Mouse (Mus musculus): Measurements from ENCODE around the gene Nedd4. TPM values are rescaled to one million over a fixed set of nuclear protein-coding genes. Genes with fewer than 3 reads are reported as not detected.
"Not testable (repeated sequence)": the region's sequence is repeated elsewhere in the genome, so short reads cannot be mapped to it uniquely, and the experiment has no call there.

The Nedd4 gene
- polyA plus RNA-seq, 1 experiment from 2014 or later = 704 TPM

GRCm38 (mm10) chr9:72656491-72656890 lies 5.7 kb upstream of the Nedd4 start:
- Histone ChIP-seq H3K27ac (no peak overlapping the region), H3K36me3 (no peaks in the 10 kb centered on the region), H3K9ac (no peak overlapping the region), H3K9me3 (replicated peaks) (no peaks in the 10 kb centered on the region), H3K4me2 (replicated peaks) (no peak overlapping the region), H3K4me1 (peaks cover 32% of the 10 kb centered on the region), H3K4me3 (no peak overlapping the region), H3K27me3 (no peaks in the 10 kb centered on the region)
- no peak for ATAC-seq (ENCODE audit: low FRiP score)
- WGBS = 18% methylated on average over 4 of the region's 4 CpGs

- no peaks in the 10 kb centered on the region for H3K27me3 ChIP-seq
- no peak overlapping the region for H3K27ac ChIP-seq
- no peaks in the 10 kb centered on the region for H3K9me3 ChIP-seq (replicated peaks)
- no peak for ATAC-seq (ENCODE audit: low FRiP score)
- peaks cover 32% of the 10 kb centered on the region for H3K4me1 ChIP-seq
- 21% methylated on average over 3 of the region's 3 CpGs for WGBS
- H3K9ac ChIP-seq = no peak overlapping the region
- H3K4me3 ChIP-seq = no peak overlapping the region
- H3K36me3 ChIP-seq = no peaks in the 10 kb centered on the region
- H3K4me2 ChIP-seq (replicated peaks) = no peak overlapping the region
These were observed 5.2 kb upstream of the Nedd4 start for GRCm38 (mm10) chr9:72656940-72657339.

GRCm38 (mm10) chr9:72657694-72658093 lies 4.5 kb upstream of the Nedd4 start:
- 77% methylated on average over 1 of the region's 1 CpGs for WGBS
- no peak overlapping the region for H3K27ac ChIP-seq
- no peak overlapping the region for H3K4me3 ChIP-seq
- no peaks in the 10 kb centered on the region for H3K36me3 ChIP-seq
- ATAC-seq (ENCODE audit: low FRiP score) = no peak
- H3K9me3 ChIP-seq (replicated peaks) = no peaks in the 10 kb centered on the region
- H3K27me3 ChIP-seq = no peaks in the 10 kb centered on the region
- H3K4me2 ChIP-seq (replicated peaks) = no peak overlapping the region
- peaks cover 26% of the 10 kb centered on the region for H3K4me1 ChIP-seq
- no peak overlapping the region for H3K9ac ChIP-seq

GRCm38 (mm10) chr9:72660139-72660538 lies 2.0 kb upstream of the Nedd4 start:
- Histone ChIP-seq H3K27me3 (no peaks in the 10 kb centered on the region), H3K27ac (no peak overlapping the region), H3K4me3 (no peak overlapping the region), H3K9ac (no peak overlapping the region), H3K4me1 (peaks cover 27% of the 10 kb centered on the region), H3K9me3 (replicated peaks) (no peaks in the 10 kb centered on the region), H3K36me3 (peaks cover 4% of the 10 kb centered on the region; the same call in 1 of the 2 replicates), H3K4me2 (replicated peaks) (no peak overlapping the region)
- ATAC-seq (ENCODE audit: low FRiP score) = no peak
- WGBS = 81% methylated on average over 4 of the region's 4 CpGs

GRCm38 (mm10) chr9:72660911-72661310 lies 1.2 kb upstream of the Nedd4 start:
- no peak overlapping the region for H3K4me3 ChIP-seq
- no peak for ATAC-seq (ENCODE audit: low FRiP score)
- H3K27me3 ChIP-seq = no peaks in the 10 kb centered on the region
- H3K27ac ChIP-seq = peak overlapping the region; percentile 99
- 71% methylated on average over 1 of the region's 1 CpGs for WGBS
- H3K9me3 ChIP-seq (replicated peaks) = no peaks in the 10 kb centered on the region
- peaks cover 28% of the 10 kb centered on the region for H3K4me1 ChIP-seq
- peaks cover 8% of the 10 kb centered on the region; the same call in 1 of the 2 replicates for H3K36me3 ChIP-seq
- H3K4me2 ChIP-seq (replicated peaks) = peak overlapping the region; percentile 93; the same call in 1 of the 2 replicates
- no peak overlapping the region for H3K9ac ChIP-seq

- no peaks in the 10 kb centered on the region for H3K9me3 ChIP-seq (replicated peaks)
- peak overlapping the region; percentile 100 for H3K9ac ChIP-seq
- WGBS = 1% methylated on average over 13 of the region's 13 CpGs
- no peak for ATAC-seq (ENCODE audit: low FRiP score)
- H3K4me2 ChIP-seq (replicated peaks) = peak overlapping the region; percentile 93
- no peaks in the 10 kb centered on the region for H3K27me3 ChIP-seq
- H3K36me3 ChIP-seq = peaks cover 12% of the 10 kb centered on the region; the same call in 1 of the 2 replicates
- H3K4me1 ChIP-seq = peaks cover 32% of the 10 kb centered on the region
- peak overlapping the region; percentile 96 for H3K4me3 ChIP-seq
- H3K27ac ChIP-seq = peak overlapping the region; percentile 99
These were observed 618 bp upstream of the Nedd4 start for GRCm38 (mm10) chr9:72661561-72661894.

GRCm38 (mm10) chr9:72662691-72663533 lies 766 bp downstream of the Nedd4 start:
- Histone ChIP-seq H3K4me1 (peaks cover 36% of the 10 kb centered on the region), H3K9ac (peak overlapping the region; percentile 100), H3K4me3 (peak overlapping the region; percentile 96), H3K9me3 (replicated peaks) (no peaks in the 10 kb centered on the region), H3K27me3 (no peaks in the 10 kb centered on the region), H3K36me3 (peaks cover 18% of the 10 kb centered on the region), H3K27ac (peak overlapping the region; percentile 99), H3K4me2 (replicated peaks) (peak overlapping the region; percentile 93)
- WGBS = under 1% methylated on average over 55 of the region's 55 CpGs
- ATAC-seq (ENCODE audit: low FRiP score) = peak; percentile 50

- Histone ChIP-seq H3K27ac (peak overlapping the region; percentile 99), H3K9me3 (replicated peaks) (no peaks in the 10 kb centered on the region), H3K36me3 (peaks cover 18% of the 10 kb centered on the region), H3K4me2 (replicated peaks) (peak overlapping the region; percentile 93), H3K4me1 (peaks cover 36% of the 10 kb centered on the region), H3K27me3 (no peaks in the 10 kb centered on the region), H3K4me3 (peak overlapping the region; percentile 96), H3K9ac (peak overlapping the region; percentile 100)
- WGBS = 12% methylated on average over 10 of the region's 10 CpGs
- ATAC-seq (ENCODE audit: low FRiP score) = no peak
These were observed 1.4 kb downstream of the Nedd4 start for GRCm38 (mm10) chr9:72663534-72663918.

GRCm38 (mm10) chr9:72664409-72665351 lies 2.5 kb downstream of the Nedd4 start:
- 38% methylated on average over 12 of the region's 12 CpGs for WGBS
- no peak for ATAC-seq (ENCODE audit: low FRiP score)
- Histone ChIP-seq H3K9ac (peak overlapping the region; percentile 100), H3K36me3 (peaks cover 27% of the 10 kb centered on the region), H3K9me3 (replicated peaks) (no peaks in the 10 kb centered on the region), H3K4me1 (peaks cover 43% of the 10 kb centered on the region), H3K27ac (peak overlapping the region; percentile 99), H3K4me2 (replicated peaks) (peak overlapping the region; percentile 93), H3K4me3 (peak overlapping the region; percentile 96), H3K27me3 (no peaks in the 10 kb centered on the region)

- Histone ChIP-seq H3K9me3 (replicated peaks) (no peaks in the 10 kb centered on the region), H3K9ac (0 out of 2 replicates have a peak overlapping the region, but pooled peaks have one; percentile 100), H3K4me3 (peak overlapping the region; percentile 96), H3K27me3 (no peaks in the 10 kb centered on the region), H3K4me2 (replicated peaks) (peak overlapping the region; percentile 93), H3K27ac (peak overlapping the region; percentile 99), H3K4me1 (peaks cover 43% of the 10 kb centered on the region), H3K36me3 (peaks cover 34% of the 10 kb centered on the region)
- ATAC-seq (ENCODE audit: low FRiP score) = no peak
- WGBS = 37% methylated on average over 7 of the region's 7 CpGs
These were observed 3.4 kb downstream of the Nedd4 start for GRCm38 (mm10) chr9:72665517-72665916.

GRCm38 (mm10) chr9:72666352-72667021 lies 4.3 kb downstream of the Nedd4 start:
- H3K36me3 ChIP-seq = peaks cover 39% of the 10 kb centered on the region
- not testable (repeated sequence) for ATAC-seq (ENCODE audit: low FRiP score); H3K4me3 ChIP-seq; H3K4me2 ChIP-seq (replicated peaks); H3K27me3 ChIP-seq; H3K9ac ChIP-seq; H3K27ac ChIP-seq; H3K9me3 ChIP-seq (replicated peaks)
- WGBS = 85% methylated on average over 7 of the region's 8 CpGs
- H3K4me1 ChIP-seq = peaks cover 39% of the 10 kb centered on the region

GRCm38 (mm10) chr9:72667126-72667525 lies 5.0 kb downstream of the Nedd4 start:
- H3K4me3 ChIP-seq = no peak overlapping the region
- no peak overlapping the region for H3K4me2 ChIP-seq (replicated peaks)
- ATAC-seq (ENCODE audit: low FRiP score) = no peak
- peaks cover 44% of the 10 kb centered on the region for H3K36me3 ChIP-seq
- peaks cover 39% of the 10 kb centered on the region for H3K4me1 ChIP-seq
- 85% methylated on average over 3 of the region's 3 CpGs for WGBS
- no peaks in the 10 kb centered on the region for H3K9me3 ChIP-seq (replicated peaks)
- no peak overlapping the region for H3K27ac ChIP-seq
- H3K27me3 ChIP-seq = no peaks in the 10 kb centered on the region
- H3K9ac ChIP-seq = no peak overlapping the region
